ENCODE assay signal across 7 mouse cellular contexts in genomic region chr6:129256018-129256417, GRCm38 (mm10). TPM values are rescaled to one million over a fixed set of nuclear protein-coding genes. Genes with fewer than 3 reads are reported as not detected.
DNase-seq lines count a peak whose midpoint lies in the region; ATAC-seq lines count a peak whose summit lies in the region.

No protein-coding gene starts in this region.

- no peak overlapping the region for H3K9ac ChIP-seq in hindbrain, embryonic 15.5 days

- H3K27ac ChIP-seq in hindbrain, embryonic 15.5 days (replicated peaks): no peak overlapping the region
- H3K27ac ChIP-seq in hindbrain, embryonic 10.5 days: no peak overlapping the region

- peak; percentile 45; the same call in 1 of the 2 replicates for ATAC-seq in hindbrain, embryonic 15.5 days (ENCODE audit: low FRiP score, low read depth)

- H3K4me3 ChIP-seq in hindbrain, embryonic 15.5 days: no peak overlapping the region
- H3K4me3 ChIP-seq in hindbrain, embryonic 10.5 days: no peak overlapping the region

- WGBS in hindbrain, embryonic 15.5 days: 60% methylated on average over 7 of the region's 7 CpGs
- 62% methylated on average over 7 of the region's 7 CpGs for WGBS in hindbrain, embryonic 10.5 days

- no peaks in the 10 kb centered on the region for H3K36me3 ChIP-seq in hindbrain, embryonic 15.5 days
- no peaks in the 10 kb centered on the region for H3K36me3 ChIP-seq in hindbrain, embryonic 10.5 days

- DNase-seq in hindbrain, embryonic 10.5 days (ENCODE audit: low spot score): no peak
- peak; percentile 69 for DNase-seq in CD4-positive helper T cell, adult 2 months (ENCODE audit: low read depth, low spot score)
- DNase-seq in Muller cell, postnatal 12 days (ENCODE audit: inconsistent ontology term): peak; percentile 18
- peak; percentile 28 for DNase-seq in lung, postnatal 14 days
- DNase-seq in adrenal gland, adult 18-20 months (ENCODE audit: low spot score in 2 of 2): no peak
- no peak for DNase-seq in right cerebral cortex, adult 2 months (ENCODE audit: low spot score in 2 of 2)

- no peaks in the 10 kb centered on the region for H3K27me3 ChIP-seq in hindbrain, embryonic 15.5 days
- H3K27me3 ChIP-seq in hindbrain, embryonic 10.5 days (ENCODE audit: insufficient read depth, poor library complexity, severe bottlenecking): no peaks in the 10 kb centered on the region

- H3K9me3 ChIP-seq in hindbrain, embryonic 15.5 days: no peaks in the 10 kb centered on the region
- no peaks in the 10 kb centered on the region for H3K9me3 ChIP-seq in hindbrain, embryonic 10.5 days

- no peak overlapping the region for H3K4me2 ChIP-seq in hindbrain, embryonic 15.5 days

- H3K4me1 ChIP-seq in hindbrain, embryonic 15.5 days (replicated peaks): no peaks in the 10 kb centered on the region
- H3K4me1 ChIP-seq in hindbrain, embryonic 10.5 days (replicated peaks): no peaks in the 10 kb centered on the region

RNA-seq across cellular contexts. Expression of gene Cd69, which starts 19.2 kb away (rescaled TPM):
- not detected in 2 replicates for polyA plus RNA-seq in hindbrain, embryonic 15.5 days (2015; fragmentation: Nextera tagmentation; extraction: Ambion mirVana)
- polyA plus RNA-seq in hindbrain, embryonic 10.5 days (2016; fragmentation: Nextera tagmentation; extraction: Ambion mirVana): 0.19 TPM in 1 of 2 replicates, not detected in the other
- total RNA-seq in adrenal gland, adult 18-20 months (2021): under 1 TPM in 1 of 2 experiments, not detected in 1; 0.42 TPM

Comparison
In these comparisons a context has a peak if more than half of its experiments do, and no peak if none do; other contexts are left out.
1. DNase-seq: peak in CD4-positive helper T cell, adult 2 months (single experiment), Muller cell, postnatal 12 days (single experiment) and lung, postnatal 14 days (single experiment); none in hindbrain, embryonic 10.5 days (single experiment), adrenal gland, adult 18-20 months (0 of 2) and right cerebral cortex, adult 2 months (0 of 2).